Mouse (Mus musculus): ENCODE data around the gene Spaca4. TPM values are rescaled to one million over a fixed set of nuclear protein-coding genes. Genes with fewer than 3 reads are reported as not detected.

Spaca4 gene
- total RNA-seq, 1 experiment = 0.76 TPM

DNA sequence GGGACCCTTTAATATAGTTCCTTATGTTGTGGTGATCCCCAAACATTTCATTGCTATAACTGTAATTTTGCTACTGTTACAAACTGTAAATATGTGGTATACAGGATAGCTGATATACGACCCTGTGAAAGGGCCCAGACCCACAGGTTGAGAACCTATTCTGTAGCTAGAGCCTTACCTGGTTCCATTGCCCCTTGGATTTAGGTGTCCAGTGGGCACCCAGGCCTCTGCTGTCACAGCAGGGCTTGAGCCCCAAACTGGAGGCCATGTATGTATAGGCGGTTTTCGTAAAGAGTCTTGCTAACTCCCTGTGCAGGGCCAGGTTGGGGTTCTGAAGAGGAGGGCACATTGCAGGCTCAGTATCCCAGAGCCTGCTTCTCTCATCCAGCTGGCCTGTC, 9.2 kb downstream of the Spaca4 start:
- Histone ChIP-seq H3K27ac (ENCODE audit: insufficient read depth, low read depth, low read length, poor library complexity, severe bottlenecking) (no peak overlapping the region), H3K36me3 (ENCODE audit: control insufficient read depth, insufficient read depth, low read length, poor library complexity, severe bottlenecking) (peaks cover 50% of the 10 kb centered on the region), H3K4me1 (ENCODE audit: control insufficient read depth in 2 of 2, insufficient read depth in 2 of 2, low read length in 2 of 2, poor library complexity in 1 of 2) (peaks cover 0 to 19% of the 10 kb centered on the region in 2 experiments; a peak in 2 of 4 replicates), H3K9me3 (ENCODE audit: control insufficient read depth, insufficient read depth, low read depth, low read length) (no peaks in the 10 kb centered on the region), H3K4me3 (ENCODE audit: insufficient read depth in 1 of 2, low read depth in 1 of 2, low read length in 2 of 2, poor library complexity in 1 of 2, severe bottlenecking in 1 of 2) (no peak overlapping the region), H3K9ac (ENCODE audit: insufficient read depth, low read depth, low read length, poor library complexity, severe bottlenecking) (no peak overlapping the region)
- TF ChIP-seq ZNF384 (IDR thresholded peaks at IDR 0.05; ENCODE audit: low read depth, low read length) (no peak), MAFK (IDR thresholded peaks at IDR 0.05; ENCODE audit: insufficient read depth, low read depth, low read length) (no peak), ZC3H11A (IDR thresholded peaks at IDR 0.05; ENCODE audit: borderline replicate concordance, low read depth, low read length) (no peak), CHD2 (IDR thresholded peaks at IDR 0.05; ENCODE audit: low read depth, low read length) (no peak), HCFC1 (IDR thresholded peaks at IDR 0.05; ENCODE audit: borderline replicate concordance, insufficient read depth, low read length) (no peak)
- DNase-seq (ENCODE audit: low read depth, low spot score) = no peak
- in situ Hi-C loops (cut with MboI; ENCODE audit: low sequenced_read_pairs in 2 of 2, unreplicated experiment in 2 of 2) = no loop called here

DNA sequence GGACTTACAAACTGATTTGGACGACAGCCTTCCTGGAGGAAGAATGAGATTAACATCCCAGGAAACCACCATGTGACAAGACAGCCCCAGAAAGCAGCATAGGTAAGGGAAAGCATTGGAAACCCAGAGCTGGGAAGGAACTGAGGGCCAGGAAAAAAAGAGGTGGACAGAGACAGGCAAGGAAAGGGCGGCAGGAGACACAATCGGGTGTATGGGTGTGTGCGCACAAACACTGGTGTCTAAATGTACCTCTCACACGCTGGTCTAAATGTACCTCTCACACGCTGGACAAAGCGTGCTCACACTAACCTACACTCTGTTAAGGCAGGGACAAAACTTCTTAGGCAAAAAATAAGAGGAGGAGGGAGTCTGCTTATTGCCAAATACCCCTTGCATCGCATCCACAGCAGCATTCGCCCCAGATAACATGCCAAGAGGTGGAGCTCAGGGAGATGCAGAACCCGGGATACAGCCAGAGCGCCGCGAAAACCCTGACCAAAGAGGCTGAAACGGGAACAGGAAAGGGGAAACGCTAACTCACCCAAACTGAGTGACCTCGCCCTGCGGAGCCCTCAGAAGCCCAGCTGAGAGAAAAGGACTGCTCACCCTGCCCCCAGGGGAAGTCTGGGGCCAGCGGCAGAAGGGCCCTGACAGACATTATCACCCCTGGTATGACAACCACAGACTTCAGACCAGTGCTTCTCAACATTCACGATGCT, 9.7 kb downstream of the Spaca4 start:
- Histone ChIP-seq H3K27ac (ENCODE audit: insufficient read depth, low read depth, low read length, poor library complexity, severe bottlenecking) (no peak overlapping the region), H3K4me3 (ENCODE audit: insufficient read depth in 1 of 2, low read depth in 1 of 2, low read length in 2 of 2, poor library complexity in 1 of 2, severe bottlenecking in 1 of 2) (peak overlapping the region in 1 of 2 experiments; percentile 63; a peak in 1 of 4 replicates), H3K9ac (ENCODE audit: insufficient read depth, low read depth, low read length, poor library complexity, severe bottlenecking) (no peak overlapping the region; the same call in 1 of the 2 replicates), H3K9me3 (ENCODE audit: control insufficient read depth, insufficient read depth, low read depth, low read length) (no peaks in the 10 kb centered on the region), H3K4me1 (ENCODE audit: control insufficient read depth in 2 of 2, insufficient read depth in 2 of 2, low read length in 2 of 2, poor library complexity in 1 of 2) (peaks cover 0 to 21% of the 10 kb centered on the region in 2 experiments; a peak in 2 of 4 replicates), H3K36me3 (ENCODE audit: control insufficient read depth, insufficient read depth, low read length, poor library complexity, severe bottlenecking) (peaks cover 50% of the 10 kb centered on the region)
- DNase-seq (ENCODE audit: low read depth, low spot score) = no peak
- in situ Hi-C loops (cut with MboI; ENCODE audit: low sequenced_read_pairs in 2 of 2, unreplicated experiment in 2 of 2) = no loop called here
- TF ChIP-seq CHD2 (IDR thresholded peaks at IDR 0.05; ENCODE audit: low read depth, low read length) (no peak), ZC3H11A (IDR thresholded peaks at IDR 0.05; ENCODE audit: borderline replicate concordance, low read depth, low read length) (no peak), ZNF384 (IDR thresholded peaks at IDR 0.05; ENCODE audit: low read depth, low read length) (no peak), MAFK (IDR thresholded peaks at IDR 0.05; ENCODE audit: insufficient read depth, low read depth, low read length) (no peak), HCFC1 (IDR thresholded peaks at IDR 0.05; ENCODE audit: borderline replicate concordance, insufficient read depth, low read length) (no peak)

DNA sequence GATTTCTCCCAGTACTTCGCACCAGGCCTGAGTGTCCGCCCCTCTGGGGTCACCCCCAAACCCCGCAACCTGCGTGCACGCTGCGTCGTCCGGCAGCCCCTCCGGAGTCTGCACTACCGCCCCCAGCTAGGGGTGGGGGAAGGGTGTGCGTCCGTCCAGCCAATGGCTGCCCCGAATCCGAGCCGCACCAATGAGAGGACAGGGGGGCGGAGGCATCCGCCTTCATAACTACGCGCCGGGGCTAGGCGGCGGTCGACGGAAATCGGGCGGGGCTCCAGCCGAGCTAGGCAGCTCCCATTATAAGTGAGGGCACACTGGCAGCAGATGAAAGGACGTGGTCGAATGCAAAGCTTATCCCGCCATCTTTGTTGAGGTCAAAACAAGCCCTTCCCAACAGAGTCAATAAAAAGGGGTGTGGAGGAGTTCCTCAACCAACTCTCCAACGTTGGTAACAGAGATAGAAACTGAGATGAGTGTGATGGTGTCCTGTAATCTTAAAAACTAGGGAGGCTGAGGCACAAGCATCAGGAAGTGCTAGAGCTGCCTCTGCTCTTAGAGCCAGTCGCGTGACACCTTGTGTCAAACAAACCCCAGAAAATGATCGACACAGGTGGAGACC, 10.4 kb downstream of the Spaca4 start, which contains the start of gene Rpl18:
Gene Rpl18 (plus strand): TSS at position 368 of the 619 bp plus-strand sequence.
- Histone ChIP-seq H3K27ac (ENCODE audit: insufficient read depth, low read depth, low read length, poor library complexity, severe bottlenecking) (peak within 1 kb of the TSS; percentile 40; the same call in 1 of the 2 replicates), H3K9ac (ENCODE audit: insufficient read depth, low read depth, low read length, poor library complexity, severe bottlenecking) (peak within 1 kb of the TSS; percentile 75), H3K4me3 (ENCODE audit: insufficient read depth in 1 of 2, low read depth in 1 of 2, low read length in 2 of 2, poor library complexity in 1 of 2, severe bottlenecking in 1 of 2) (peak within 1 kb of the TSS; percentile 76 to 95), H3K36me3 (ENCODE audit: control insufficient read depth, insufficient read depth, low read length, poor library complexity, severe bottlenecking) (peaks cover 47% of the 10 kb centered on the region), H3K9me3 (ENCODE audit: control insufficient read depth, insufficient read depth, low read depth, low read length) (no peaks in the 10 kb centered on the region), H3K4me1 (ENCODE audit: control insufficient read depth in 2 of 2, insufficient read depth in 2 of 2, low read length in 2 of 2, poor library complexity in 1 of 2) (peaks cover 0 to 26% of the 10 kb centered on the region in 2 experiments; a peak in 2 of 4 replicates)
- in situ Hi-C loops (cut with MboI; ENCODE audit: low sequenced_read_pairs in 2 of 2, unreplicated experiment in 2 of 2) = no loop called here
- DNase-seq (ENCODE audit: low read depth, low spot score) = peak; percentile 94
- TF ChIP-seq CHD2 (IDR thresholded peaks at IDR 0.05; ENCODE audit: low read depth, low read length) (peak; percentile 58; the same call in 1 of the 2 replicates), ZNF384 (IDR thresholded peaks at IDR 0.05; ENCODE audit: low read depth, low read length) (no peak), MAFK (IDR thresholded peaks at IDR 0.05; ENCODE audit: insufficient read depth, low read depth, low read length) (no peak), HCFC1 (IDR thresholded peaks at IDR 0.05; ENCODE audit: borderline replicate concordance, insufficient read depth, low read length) (peak; percentile 87), ZC3H11A (IDR thresholded peaks at IDR 0.05; ENCODE audit: borderline replicate concordance, low read depth, low read length) (no peak)

DNA sequence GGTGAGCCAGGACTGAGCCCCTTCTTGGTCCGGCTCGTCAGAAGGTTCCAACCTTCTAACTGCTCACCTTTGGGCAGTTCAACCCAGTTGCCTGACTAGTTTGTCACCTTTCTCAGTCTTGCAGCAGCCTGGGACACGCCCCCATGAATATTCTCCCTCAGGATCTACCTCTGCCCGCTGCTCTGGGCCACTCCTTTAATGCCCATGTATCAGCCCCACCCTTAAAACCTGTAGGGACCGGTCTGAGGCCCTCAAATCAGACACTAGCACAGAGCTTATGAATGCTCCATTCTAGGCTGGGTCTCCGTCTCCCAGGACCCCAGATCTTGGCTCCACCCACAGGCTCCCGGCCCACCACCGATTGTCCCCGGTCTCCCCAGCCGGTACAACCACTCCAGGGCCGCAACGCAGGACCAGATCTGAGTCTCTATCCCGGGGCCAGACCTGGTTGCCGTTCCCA, 11.0 kb downstream of the Spaca4 start:
- in situ Hi-C loops (cut with MboI; ENCODE audit: low sequenced_read_pairs in 2 of 2, unreplicated experiment in 2 of 2) = no loop called here
- no peak for DNase-seq (ENCODE audit: low read depth, low spot score)
- no peaks in the 10 kb centered on the region for H3K9me3 ChIP-seq (ENCODE audit: control insufficient read depth, insufficient read depth, low read depth, low read length)
- no peak for TF ChIP-seq HCFC1 (IDR thresholded peaks at IDR 0.05; ENCODE audit: borderline replicate concordance, insufficient read depth, low read length)
- TF ChIP-seq CHD2 (IDR thresholded peaks at IDR 0.05; ENCODE audit: low read depth, low read length) = no peak
- TF ChIP-seq ZNF384 (IDR thresholded peaks at IDR 0.05; ENCODE audit: low read depth, low read length) = no peak
- TF ChIP-seq MAFK (IDR thresholded peaks at IDR 0.05; ENCODE audit: insufficient read depth, low read depth, low read length) = no peak
- TF ChIP-seq ZC3H11A (IDR thresholded peaks at IDR 0.05; ENCODE audit: borderline replicate concordance, low read depth, low read length) = no peak
- H3K9ac ChIP-seq (ENCODE audit: insufficient read depth, low read depth, low read length, poor library complexity, severe bottlenecking) = peak overlapping the region; percentile 75
- H3K27ac ChIP-seq (ENCODE audit: insufficient read depth, low read depth, low read length, poor library complexity, severe bottlenecking) = peak overlapping the region; percentile 40; the same call in 1 of the 2 replicates
- H3K4me1 ChIP-seq (ENCODE audit: control insufficient read depth in 2 of 2, insufficient read depth in 2 of 2, low read length in 2 of 2, poor library complexity in 1 of 2) = peaks cover 0 to 25% of the 10 kb centered on the region in 2 experiments; a peak in 2 of 4 replicates
- H3K36me3 ChIP-seq (ENCODE audit: control insufficient read depth, insufficient read depth, low read length, poor library complexity, severe bottlenecking) = peaks cover 43% of the 10 kb centered on the region
- peak overlapping the region; percentile 76 to 95 for H3K4me3 ChIP-seq (ENCODE audit: insufficient read depth in 1 of 2, low read depth in 1 of 2, low read length in 2 of 2, poor library complexity in 1 of 2, severe bottlenecking in 1 of 2)

Measured in ES-E14 (cell line).